Mouse (Mus musculus) adrenal gland, adult 2 months (tissue): ENCODE data around the gene Fbxo39. TPM values are rescaled to one million over a fixed set of nuclear protein-coding genes. Genes with fewer than 3 reads are reported as not detected.

ENCODE experiments used
- DNase-seq: peaks from one replicate; pipeline ENCODE4 v3.0.0; 2021
- long read RNA-seq: library from polyadenylated mRNA; stranded (forward); transcript quantifications from one replicate; pipeline ENCODE4 v2.0.0, GENCODE M21; 2021
- polyA plus RNA-seq: library from polyadenylated mRNA; depleted of rRNA; stranded (reverse); fragments of >200 nt; gene quantifications from 2 replicates; pipeline ENCODE4 v1.2.3, GENCODE M21; 2012; rRNA removed
- total RNA-seq, 2 experiments: library from RNA; stranded (reverse); gene quantifications; 2 replicates each; pipeline ENCODE4 v1.2.3; 2021

Fbxo39 gene
- total RNA-seq (not detected), polyA plus RNA-seq (0.06 TPM in 1 of 2 replicates, not detected in the other)
- long read RNA-seq = 0 reads

GRCm38 (mm10) chr11:72314151-72314895 lies at the start of gene Fbxo39:
Gene Fbxo39 (plus strand): TSS chr11:72314444.
- DNase-seq = no peak

- peak; percentile 52 for DNase-seq
Measured at GRCm38 (mm10) chr11:72265483-72265882, 48.8 kb upstream of the Fbxo39 start.

GRCm38 (mm10) chr11:72266207-72266959 lies 47.9 kb upstream of the Fbxo39 start:
- peak; percentile 76 for DNase-seq

- peak; percentile 32 for DNase-seq
Measured at GRCm38 (mm10) chr11:72266960-72267560, 47.2 kb upstream of the Fbxo39 start, which contains the start of gene Slc13a5. Gene Slc13a5 (minus strand): TSS chr11:72267222.

- DNase-seq = no peak
Measured at GRCm38 (mm10) chr11:72271761-72272160, 42.5 kb upstream of the Fbxo39 start.

GRCm38 (mm10) chr11:72273341-72273740 lies 40.9 kb upstream of the Fbxo39 start:
- no peak for DNase-seq

- DNase-seq = no peak
Measured at GRCm38 (mm10) chr11:72281143-72281851, 32.9 kb upstream of the Fbxo39 start.

- DNase-seq = no peak
Measured at GRCm38 (mm10) chr11:72281852-72282400, 32.3 kb upstream of the Fbxo39 start.

GRCm38 (mm10) chr11:72283486-72284224 lies 30.6 kb upstream of the Fbxo39 start:
- no peak for DNase-seq

- no peak for DNase-seq
Measured at GRCm38 (mm10) chr11:72284532-72285182, 29.6 kb upstream of the Fbxo39 start.

GRCm38 (mm10) chr11:72285971-72286480 lies 28.2 kb upstream of the Fbxo39 start:
- DNase-seq = no peak

- no peak for DNase-seq
Measured at GRCm38 (mm10) chr11:72286651-72287050, 27.6 kb upstream of the Fbxo39 start.

- no peak for DNase-seq
Measured at GRCm38 (mm10) chr11:72287126-72287525, 27.1 kb upstream of the Fbxo39 start.

- DNase-seq = no peak
Measured at GRCm38 (mm10) chr11:72287543-72287942, 26.7 kb upstream of the Fbxo39 start.

- DNase-seq = no peak
Measured at GRCm38 (mm10) chr11:72293116-72293515, 21.1 kb upstream of the Fbxo39 start.

GRCm38 (mm10) chr11:72301334-72301733 lies 12.9 kb upstream of the Fbxo39 start, which contains the start of gene Xaf1:
Gene Xaf1 (plus strand): TSS chr11:72301629.
- DNase-seq = peak; percentile 85

- peak; percentile 52 for DNase-seq
Measured at GRCm38 (mm10) chr11:72302230-72302629, 12.0 kb upstream of the Fbxo39 start.

GRCm38 (mm10) chr11:72307461-72307860 lies 6.8 kb upstream of the Fbxo39 start:
- DNase-seq = no peak

- peak; percentile 6 for DNase-seq
Measured at GRCm38 (mm10) chr11:72308982-72309381, 5.3 kb upstream of the Fbxo39 start.

GRCm38 (mm10) chr11:72310491-72310890 lies 3.8 kb upstream of the Fbxo39 start:
- DNase-seq = no peak
